Mouse (Mus musculus) forebrain, embryonic 13.5 days (tissue): ENCODE measurements around the gene Clec2g. TPM values are rescaled to one million over a fixed set of nuclear protein-coding genes. Genes with fewer than 3 reads are reported as not detected.
"Not testable (repeated sequence)": the region's sequence is repeated elsewhere in the genome, so short reads cannot be mapped to it uniquely, and the experiment has no call there.

Experiments
- ATAC-seq: fragments of 200-750 bp; cut with Nextera tagmentation; 2 replicates; pipeline ENCODE4 v1.8.0; 2017
- H3K27ac ChIP-seq: fragments of 300-500 bp; sonication (generic); 2 replicates; pipeline ENCODE4 v1.5.1; 2015; ENCODE audit warnings: inconsistent platforms, mild to moderate bottlenecking, moderate library complexity
- H3K27me3 ChIP-seq: fragments of 300-500 bp; sonication (generic); 2 replicates; pipeline ENCODE4 v1.6.1; 2015; ENCODE audit warnings: mild to moderate bottlenecking, inconsistent platforms
- H3K36me3 ChIP-seq: fragments of 300-500 bp; sonication (generic); 2 replicates; pipeline ENCODE4 v1.6.1; 2015; ENCODE audit warnings: mild to moderate bottlenecking, inconsistent platforms; ENCODE audit not compliant: poor library complexity, severe bottlenecking
- H3K4me1 ChIP-seq: fragments of 300-500 bp; sonication (generic); 2 replicates; pipeline ENCODE4 v1.6.1; 2015; ENCODE audit warnings: inconsistent platforms
- H3K4me2 ChIP-seq: fragments of 300-500 bp; sonication (generic); 2 replicates; pipeline ENCODE4 v1.6.1; 2015; ENCODE audit warnings: inconsistent platforms, mild to moderate bottlenecking, moderate library complexity
- H3K4me3 ChIP-seq: fragments of 300-500 bp; sonication (generic); 2 replicates; pipeline ENCODE4 v1.5.1; 2015; ENCODE audit warnings: mild to moderate bottlenecking, inconsistent platforms
- H3K9ac ChIP-seq: fragments of 300-500 bp; sonication (generic); 2 replicates; pipeline ENCODE4 v1.6.1; 2015; ENCODE audit warnings: mild to moderate bottlenecking, inconsistent platforms
- H3K9me3 ChIP-seq: fragments of 300-500 bp; sonication (generic); replicated peaks from 2 replicates; pipeline ENCODE4 v1.6.1; 2016; ENCODE audit warnings: inconsistent platforms
- WGBS: fragments of 180-500 bp; shearing (Covaris S2); methylation state at CpG from one replicate; pipeline ENCODE4 v1.1.7; 2015; 5-methylcytosine and 5-hydroxymethylcytosine counted together
- polyA plus RNA-seq: library from polyadenylated mRNA; unstranded; fragments of >200 nt; fragmentation: Nextera tagmentation; extraction: Ambion mirVana; gene quantifications from 2 replicates; pipeline ENCODE4 v1.2.1, GENCODE M21; 2015

Clec2g gene
- polyA plus RNA-seq, 1 experiment from 2014 or later: not detected

DNA sequence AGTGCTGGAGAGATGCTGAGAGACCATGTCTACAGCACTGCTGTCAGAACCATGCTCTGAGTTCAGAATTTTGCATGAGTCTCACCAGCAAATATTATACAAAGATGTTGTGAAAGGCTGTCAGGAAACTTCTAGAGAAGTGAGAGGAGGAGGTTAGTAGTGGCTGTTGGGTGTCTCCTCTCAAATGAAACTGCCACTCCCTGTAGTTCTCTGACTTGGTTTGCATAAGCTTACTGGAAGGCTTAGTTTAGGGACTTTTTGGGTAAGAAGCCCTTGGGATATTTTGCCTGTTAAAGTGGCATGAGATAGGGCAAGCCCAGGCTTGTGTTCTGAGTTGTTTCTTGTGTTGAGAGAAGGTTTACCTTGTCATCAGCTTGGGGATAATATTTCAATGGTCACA is 40.7 kb downstream of the Clec2g start:
- not testable (repeated sequence) for H3K27ac ChIP-seq, H3K9ac ChIP-seq, H3K9me3 ChIP-seq, H3K4me1 ChIP-seq, ATAC-seq, H3K36me3 ChIP-seq, H3K27me3 ChIP-seq, H3K4me2 ChIP-seq, H3K4me3 ChIP-seq

DNA sequence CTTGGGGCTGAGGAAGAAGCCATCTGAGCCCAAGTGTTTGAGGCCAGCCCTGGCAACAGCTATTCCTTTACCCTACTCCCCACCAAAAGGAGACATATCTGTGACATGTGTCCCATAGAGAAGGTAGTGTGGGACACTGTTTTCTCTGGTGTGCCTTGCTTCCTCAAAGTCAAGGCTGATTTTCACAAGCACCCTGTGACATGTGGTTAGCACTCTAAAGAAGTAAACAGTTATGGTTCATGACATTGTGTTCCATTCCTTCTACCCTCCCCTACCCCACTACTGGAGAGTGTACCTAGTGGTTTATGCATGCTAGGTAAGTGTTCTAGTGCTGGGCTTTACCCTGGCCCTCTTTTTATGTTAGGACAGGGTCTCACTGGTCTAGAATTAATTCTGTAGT is 42.0 kb downstream of the Clec2g start:
- H3K4me2 ChIP-seq: no peak overlapping the region
- ATAC-seq: no peak
- no peaks in the 10 kb centered on the region for H3K9me3 ChIP-seq
- H3K27me3 ChIP-seq: no peaks in the 10 kb centered on the region
- no peak overlapping the region for H3K9ac ChIP-seq
- no peak overlapping the region for H3K27ac ChIP-seq
- no peaks in the 10 kb centered on the region for H3K4me1 ChIP-seq
- H3K4me3 ChIP-seq: no peak overlapping the region
- no peaks in the 10 kb centered on the region for H3K36me3 ChIP-seq

DNA sequence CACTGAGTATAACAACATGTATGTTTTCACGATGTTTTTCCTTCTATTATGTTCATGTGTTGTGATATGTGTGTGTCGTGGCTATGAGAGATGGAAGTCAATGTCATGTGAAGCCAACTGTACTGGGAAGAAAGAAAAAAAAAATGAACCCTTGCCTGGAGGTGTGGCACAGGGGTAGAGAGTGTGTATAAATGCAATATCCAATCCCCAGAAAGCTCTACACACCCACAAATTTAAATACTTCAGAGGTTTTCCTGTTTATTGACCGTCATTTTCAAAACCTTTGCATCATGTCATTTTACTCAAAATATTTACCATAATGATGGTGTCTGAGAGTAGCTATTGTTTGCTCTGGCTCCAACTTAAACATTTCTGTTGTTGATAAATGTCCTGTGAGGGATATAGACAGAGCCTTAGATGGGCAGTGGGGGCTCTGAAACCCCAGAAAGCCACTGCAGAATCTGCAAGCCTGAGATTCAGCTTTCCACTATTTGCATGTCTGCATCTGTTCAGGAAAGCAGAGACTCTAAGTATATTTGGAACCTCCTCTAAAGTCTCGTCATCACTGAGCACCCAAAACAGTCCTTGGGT is 47.9 kb downstream of the Clec2g start:
- not testable (repeated sequence) for H3K36me3 ChIP-seq, H3K9ac ChIP-seq, H3K4me2 ChIP-seq, H3K27ac ChIP-seq, H3K4me3 ChIP-seq, H3K9me3 ChIP-seq, ATAC-seq, H3K27me3 ChIP-seq, H3K4me1 ChIP-seq
- 90% methylated on average over 4 of the region's 4 CpGs for WGBS

DNA sequence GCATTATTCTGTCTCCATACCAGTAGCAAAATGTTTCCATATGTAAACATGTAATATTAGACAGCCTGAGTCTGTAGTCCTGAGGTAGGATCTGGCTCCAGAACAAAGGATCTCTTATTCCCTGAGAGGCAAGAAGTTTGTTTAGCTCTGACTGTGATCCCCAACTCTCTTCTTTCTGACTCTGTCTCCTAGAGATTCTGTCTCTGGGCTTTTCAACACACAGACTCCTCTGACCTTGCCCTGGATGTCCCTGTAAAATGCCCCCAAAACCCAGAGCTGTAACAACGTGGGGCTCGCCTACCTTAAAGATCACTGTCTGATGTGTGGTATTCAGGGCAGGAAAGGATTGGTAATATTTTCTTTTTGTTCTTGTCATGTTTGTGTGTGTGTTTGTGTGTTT is 58.2 kb downstream of the Clec2g start:
- peak overlapping the region; percentile 6; the same call in 1 of the 2 replicates for H3K4me2 ChIP-seq

DNA sequence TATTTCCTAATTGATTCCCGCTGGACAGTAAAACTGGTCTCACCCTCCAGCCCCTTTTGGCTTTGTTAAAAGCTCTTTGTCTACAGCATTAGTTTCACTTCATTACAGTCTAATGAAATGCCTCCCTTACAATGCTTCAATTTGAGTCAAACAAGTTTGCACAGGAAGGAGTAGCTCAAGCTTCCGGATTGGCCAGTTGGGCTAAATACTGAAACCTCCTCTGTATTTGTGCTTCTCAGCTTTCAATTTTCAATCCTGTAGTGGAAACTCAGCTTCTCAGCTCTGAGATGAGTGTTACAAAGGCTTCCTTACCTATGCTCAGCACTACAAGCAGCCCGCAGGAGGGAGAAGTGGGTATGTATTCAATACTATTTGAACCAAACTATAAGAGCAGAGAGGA is 58.6 kb downstream of the Clec2g start:
- H3K4me1 ChIP-seq: peaks cover 23% of the 10 kb centered on the region
- peak overlapping the region; percentile 6 for H3K4me2 ChIP-seq
- ATAC-seq: peak; percentile 71
- 9% methylated on average over 3 of the region's 3 CpGs for WGBS
- no peaks in the 10 kb centered on the region for H3K36me3 ChIP-seq
- H3K4me3 ChIP-seq: no peak overlapping the region
- no peak overlapping the region for H3K27ac ChIP-seq
- peaks cover 27% of the 10 kb centered on the region for H3K27me3 ChIP-seq
- no peaks in the 10 kb centered on the region for H3K9me3 ChIP-seq
- H3K9ac ChIP-seq: no peak overlapping the region

More for the DNA sequence above, 58.2 kb downstream of the Clec2g start:
- no peaks in the 10 kb centered on the region for H3K36me3 ChIP-seq
- peak; percentile 10; the same call in 1 of the 2 replicates for ATAC-seq
- no peak overlapping the region for H3K27ac ChIP-seq
- 5% methylated on average over 2 of the region's 2 CpGs for WGBS
- H3K9me3 ChIP-seq: no peaks in the 10 kb centered on the region
- H3K4me3 ChIP-seq: no peak overlapping the region
- H3K27me3 ChIP-seq: peaks cover 27% of the 10 kb centered on the region
- H3K4me1 ChIP-seq: peaks cover 23% of the 10 kb centered on the region
- no peak overlapping the region for H3K9ac ChIP-seq

DNA sequence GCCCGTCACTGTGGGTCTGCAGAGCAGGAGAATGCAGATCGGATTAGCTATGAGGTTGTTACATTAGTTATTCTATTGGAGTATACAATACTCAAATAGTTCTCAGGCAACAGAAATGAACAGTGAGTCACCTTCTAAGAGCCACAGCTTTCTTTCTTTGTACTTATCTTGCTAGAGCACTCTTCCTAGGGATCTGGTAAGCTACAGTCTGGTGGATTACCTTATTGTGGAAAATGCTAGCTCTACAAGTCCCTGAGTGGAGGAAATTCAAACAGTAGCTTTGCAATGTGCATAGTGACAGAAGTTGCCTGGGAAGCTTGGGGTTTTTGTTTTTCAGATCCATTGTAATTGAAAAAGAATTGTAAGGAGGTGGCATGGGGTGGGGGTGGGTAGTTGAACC is 59.0 kb downstream of the Clec2g start:
- H3K9me3 ChIP-seq: no peaks in the 10 kb centered on the region
- WGBS: 13% methylated on average over 2 of the region's 2 CpGs
- no peak overlapping the region for H3K4me3 ChIP-seq
- H3K36me3 ChIP-seq: no peaks in the 10 kb centered on the region
- H3K4me2 ChIP-seq: peak overlapping the region; percentile 6
- H3K4me1 ChIP-seq: peaks cover 23% of the 10 kb centered on the region
- no peak overlapping the region for H3K27ac ChIP-seq
- H3K9ac ChIP-seq: no peak overlapping the region
- 0 out of 2 replicates have a peak, but pooled peaks have one; percentile 21 for ATAC-seq
- peaks cover 27% of the 10 kb centered on the region for H3K27me3 ChIP-seq

DNA sequence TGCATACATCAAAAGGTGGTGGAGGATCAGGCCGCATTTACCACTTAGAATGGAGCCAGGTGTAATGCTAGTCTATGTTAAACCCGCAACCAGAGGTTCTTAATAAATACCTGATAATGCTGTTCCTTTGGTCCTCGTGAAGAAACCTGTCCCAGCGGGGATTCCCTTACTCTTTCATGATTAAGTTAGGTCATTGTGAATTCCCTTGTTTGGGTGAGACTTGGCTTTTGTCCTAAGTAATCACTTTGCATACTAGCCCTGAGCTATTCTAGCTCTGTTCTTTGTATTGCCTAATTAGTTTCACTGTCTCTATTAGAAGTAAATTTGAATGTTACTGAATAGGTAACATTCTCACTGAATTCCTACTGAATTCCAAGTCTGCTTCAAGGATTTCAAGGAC is 60.2 kb downstream of the Clec2g start:
- Histone ChIP-seq H3K36me3 (no peaks in the 10 kb centered on the region), H3K4me3 (no peak overlapping the region), H3K4me1 (peaks cover 23% of the 10 kb centered on the region), H3K4me2 (no peak overlapping the region), H3K9me3 (no peaks in the 10 kb centered on the region), H3K27ac (no peak overlapping the region), H3K9ac (no peak overlapping the region), H3K27me3 (peaks cover 27% of the 10 kb centered on the region)
- 13% methylated on average over 4 of the region's 4 CpGs for WGBS
- no peak for ATAC-seq

DNA sequence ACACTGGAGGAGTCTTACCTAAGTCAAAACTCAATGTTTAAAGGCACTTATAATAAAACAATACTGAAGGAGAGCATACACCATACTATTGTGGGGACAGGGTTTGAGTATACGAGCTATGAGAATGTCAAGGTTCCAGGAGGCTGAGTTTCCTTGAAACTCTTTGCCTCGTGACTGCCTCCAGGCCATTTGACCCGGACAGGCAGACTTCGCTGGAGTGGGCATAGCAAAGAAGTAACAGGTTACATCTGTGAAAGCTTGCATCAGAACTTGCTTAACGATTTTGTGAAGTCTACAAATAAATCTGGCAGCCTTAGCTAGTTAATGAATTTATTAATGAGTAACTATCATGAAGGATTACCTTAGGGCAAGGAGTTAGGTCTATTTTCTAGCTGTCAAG is 60.6 kb downstream of the Clec2g start:
- peaks cover 23% of the 10 kb centered on the region for H3K4me1 ChIP-seq
- WGBS: 38% methylated on average over 5 of the region's 5 CpGs
- no peak overlapping the region for H3K4me3 ChIP-seq
- H3K9ac ChIP-seq: no peak overlapping the region
- no peaks in the 10 kb centered on the region for H3K9me3 ChIP-seq
- H3K27ac ChIP-seq: no peak overlapping the region
- no peak overlapping the region for H3K4me2 ChIP-seq
- ATAC-seq: no peak
- no peaks in the 10 kb centered on the region for H3K36me3 ChIP-seq
- H3K27me3 ChIP-seq: peaks cover 27% of the 10 kb centered on the region

DNA sequence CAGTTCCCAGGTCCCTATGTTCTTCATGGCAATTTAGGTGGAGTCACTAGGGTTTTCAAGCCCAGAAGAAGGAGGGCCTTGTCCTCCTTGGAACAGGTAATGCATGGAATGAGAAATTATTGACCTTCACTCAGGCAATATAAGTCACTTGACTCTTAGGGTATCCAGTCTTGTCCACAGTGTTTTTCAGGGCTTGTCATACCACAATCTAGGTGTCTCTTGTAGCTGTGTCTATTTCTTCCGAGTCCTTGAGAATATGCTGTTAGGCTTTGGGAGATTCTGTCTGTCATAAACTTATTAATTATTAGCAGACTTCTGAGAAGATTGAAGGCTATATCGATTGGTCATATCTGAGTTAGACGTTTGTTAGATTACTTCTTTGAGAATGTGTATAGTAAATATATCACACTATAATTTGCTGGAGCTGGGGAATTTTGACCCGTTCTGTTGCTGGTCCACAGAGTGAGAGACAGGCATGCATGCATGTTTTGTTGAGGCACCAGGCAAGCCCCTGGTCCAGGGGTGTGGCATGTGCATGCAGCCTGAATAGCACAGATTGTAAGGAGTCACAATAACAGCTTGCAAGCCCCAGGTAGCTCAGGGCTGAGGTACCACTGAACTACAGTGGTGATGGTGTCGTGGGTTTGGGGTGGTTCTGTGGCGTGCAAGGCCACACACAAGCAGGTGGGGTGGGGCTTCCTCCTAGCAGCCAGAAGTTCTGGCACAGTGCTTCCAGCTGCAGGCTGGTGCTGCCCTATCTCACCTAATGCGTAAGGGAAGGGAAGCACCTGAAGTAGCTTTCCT is 61.3 kb downstream of the Clec2g start:
- Histone ChIP-seq H3K4me1 (peaks cover 23% of the 10 kb centered on the region), H3K36me3 (no peaks in the 10 kb centered on the region)
- 90% methylated on average over 7 of the region's 7 CpGs for WGBS

DNA sequence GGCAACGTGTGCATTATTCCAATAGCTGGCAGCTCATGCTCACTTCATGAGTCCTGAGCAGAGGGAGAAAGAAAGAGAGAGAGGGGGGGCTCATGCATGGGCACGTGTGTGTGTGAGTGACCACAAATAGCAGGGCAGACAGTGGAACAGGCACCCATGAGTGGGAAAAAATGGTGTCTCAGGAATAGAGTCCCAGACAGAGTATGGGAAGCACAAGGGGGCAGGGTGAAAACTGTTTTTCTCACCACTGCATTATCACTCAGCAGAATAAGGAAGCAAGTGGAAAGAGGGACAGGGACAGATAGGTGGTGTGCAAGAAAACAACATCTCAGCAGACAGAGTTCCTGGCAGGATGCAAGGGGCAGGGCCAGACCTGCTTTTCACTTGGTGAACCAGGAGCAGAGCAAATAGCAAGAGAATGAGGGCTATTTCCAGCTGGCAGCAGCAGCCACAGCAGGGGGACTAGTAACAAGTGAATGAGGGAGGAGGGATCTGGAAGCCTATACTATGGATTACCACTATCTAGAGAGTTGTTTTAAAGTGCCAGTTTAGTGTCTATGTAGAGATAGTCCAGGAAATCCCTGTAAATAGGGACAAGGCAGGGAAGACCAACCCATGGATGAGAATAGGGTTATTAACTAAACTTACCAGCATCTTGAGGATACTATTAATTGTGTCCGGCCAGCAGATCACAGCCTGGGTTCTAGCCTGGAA is 62.0 kb downstream of the Clec2g start:
- Histone ChIP-seq H3K9ac (no peak overlapping the region), H3K27ac (no peak overlapping the region), H3K4me3 (no peak overlapping the region), H3K9me3 (no peaks in the 10 kb centered on the region), H3K36me3 (no peaks in the 10 kb centered on the region), H3K4me2 (no peak overlapping the region), H3K4me1 (peaks cover 23% of the 10 kb centered on the region), H3K27me3 (peaks cover 16% of the 10 kb centered on the region)
- 58% methylated on average over 3 of the region's 3 CpGs for WGBS
- no peak for ATAC-seq

More for the DNA sequence above, 61.3 kb downstream of the Clec2g start:
- H3K4me3 ChIP-seq: no peak overlapping the region
- H3K9me3 ChIP-seq: no peaks in the 10 kb centered on the region
- H3K27ac ChIP-seq: no peak overlapping the region
- H3K4me2 ChIP-seq: no peak overlapping the region
- H3K27me3 ChIP-seq: peaks cover 22% of the 10 kb centered on the region
- no peak for ATAC-seq
- H3K9ac ChIP-seq: no peak overlapping the region

DNA sequence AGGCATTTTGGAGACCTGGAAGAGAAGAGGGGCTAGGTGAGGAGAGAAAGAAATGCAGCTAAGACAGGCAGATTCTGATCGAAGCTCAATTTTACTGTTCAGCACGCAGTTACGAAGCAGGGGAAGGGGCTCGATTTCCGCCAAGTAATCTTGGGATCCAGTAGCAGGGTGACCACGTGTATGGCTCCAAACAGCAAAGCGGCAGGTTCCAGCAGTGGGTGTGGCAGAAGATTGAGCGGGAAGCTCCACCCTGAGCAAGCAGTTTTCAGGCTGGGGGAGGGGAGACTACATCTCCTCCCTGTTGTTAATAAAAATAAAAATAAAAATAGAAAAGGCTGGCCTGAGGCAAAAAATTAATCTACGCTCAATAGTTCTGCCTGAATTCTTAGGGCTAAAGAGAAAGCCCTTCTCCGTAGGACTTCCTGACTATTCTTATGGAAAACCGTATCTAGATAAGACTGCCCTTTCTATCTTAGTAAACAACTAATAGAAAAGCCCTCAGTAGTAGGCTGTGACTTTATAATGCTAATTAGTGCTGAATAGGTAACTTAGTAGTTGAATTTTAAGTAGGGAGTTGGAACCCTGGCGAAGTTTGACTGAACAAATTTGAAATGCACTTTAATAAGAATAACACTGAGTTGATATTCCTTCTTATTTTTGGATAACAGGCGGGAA is 62.7 kb downstream of the Clec2g start:
- H3K4me2 ChIP-seq: no peak overlapping the region; the same call in 1 of the 2 replicates
- peaks cover 16% of the 10 kb centered on the region for H3K27me3 ChIP-seq
- H3K36me3 ChIP-seq: no peaks in the 10 kb centered on the region
- peaks cover 23% of the 10 kb centered on the region for H3K4me1 ChIP-seq
- H3K27ac ChIP-seq: no peak overlapping the region
- no peak overlapping the region for H3K9ac ChIP-seq
- no peak for ATAC-seq
- H3K4me3 ChIP-seq: no peak overlapping the region
- H3K9me3 ChIP-seq: no peaks in the 10 kb centered on the region
- WGBS: 48% methylated on average over 13 of the region's 13 CpGs

DNA sequence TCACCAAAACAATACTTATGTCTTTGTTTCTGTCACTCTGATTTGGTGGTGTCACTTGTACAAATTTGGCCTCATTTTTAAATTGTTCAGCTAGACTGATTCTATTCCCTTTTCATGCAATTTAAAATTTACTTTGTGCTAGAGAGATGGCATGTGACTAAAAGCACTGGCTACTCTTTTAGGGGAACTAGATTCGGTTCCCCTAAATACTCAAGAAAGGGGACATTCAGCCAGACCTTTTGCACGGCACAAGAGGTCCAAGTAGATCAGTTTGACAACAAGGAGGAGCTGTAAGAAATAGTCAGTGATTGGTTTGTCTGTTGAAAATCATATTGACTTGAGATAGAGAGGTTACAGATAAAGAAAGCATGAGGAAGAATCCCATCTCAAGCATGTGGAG is 67.2 kb downstream of the Clec2g start:
- Histone ChIP-seq H3K27me3 (no peaks in the 10 kb centered on the region), H3K36me3 (no peaks in the 10 kb centered on the region), H3K9ac (no peak overlapping the region), H3K4me1 (no peaks in the 10 kb centered on the region), H3K4me3 (no peak overlapping the region), H3K4me2 (no peak overlapping the region), H3K9me3 (no peaks in the 10 kb centered on the region), H3K27ac (no peak overlapping the region)
- 90% methylated on average over 2 of the region's 2 CpGs for WGBS
- ATAC-seq: no peak
